Mouse (Mus musculus) intestine, embryonic 15.5 days (tissue): ENCODE results near the gene Sytl2. TPM values are rescaled to one million over a fixed set of nuclear protein-coding genes. Genes with fewer than 3 reads are reported as not detected.

Experiments
- ATAC-seq: fragments of 200-750 bp; cut with Nextera tagmentation; 2 replicates; pipeline ENCODE4 v1.8.0; 2017; ENCODE audit warnings: moderate TSS enrichment, moderate library complexity
- H3K27ac ChIP-seq: fragments of 300-500 bp; sonication (generic); 2 replicates; pipeline ENCODE4 v1.5.1; 2015; ENCODE audit warnings: mild to moderate bottlenecking, inconsistent platforms
- H3K27me3 ChIP-seq: fragments of 300-500 bp; sonication (generic); replicated peaks from 2 replicates; pipeline ENCODE4 v1.6.1; 2015; ENCODE audit warnings: inconsistent platforms
- H3K36me3 ChIP-seq: fragments of 300-500 bp; sonication (generic); 2 replicates; pipeline ENCODE4 v1.6.1; 2015; ENCODE audit warnings: inconsistent platforms
- H3K4me1 ChIP-seq: fragments of 300-500 bp; sonication (generic); replicated peaks from 2 replicates; pipeline ENCODE4 v1.6.1; 2015; ENCODE audit warnings: inconsistent platforms
- H3K4me2 ChIP-seq: fragments of 300-500 bp; sonication (generic); replicated peaks from 2 replicates; pipeline ENCODE4 v1.6.1; 2015; ENCODE audit warnings: mild to moderate bottlenecking, inconsistent platforms
- H3K4me3 ChIP-seq: fragments of 300-500 bp; sonication (generic); replicated peaks from 2 replicates; pipeline ENCODE4 v1.5.1; 2015; ENCODE audit warnings: inconsistent platforms
- H3K9ac ChIP-seq: fragments of 300-500 bp; sonication (generic); 2 replicates; pipeline ENCODE4 v1.6.1; 2015; ENCODE audit warnings: inconsistent platforms
- H3K9me3 ChIP-seq: fragments of 300-500 bp; sonication (generic); 2 replicates; pipeline ENCODE4 v1.6.1; 2016; ENCODE audit warnings: inconsistent platforms
- WGBS: fragments of 180-500 bp; shearing (Covaris S2); methylation state at CpG from one replicate; pipeline ENCODE4 v1.1.7; 2015; 5-methylcytosine and 5-hydroxymethylcytosine counted together
- polyA plus RNA-seq: library from polyadenylated mRNA; unstranded; fragments of >200 nt; fragmentation: Nextera tagmentation; extraction: Ambion mirVana; gene quantifications from 2 replicates; pipeline ENCODE4 v1.2.1, GENCODE M21; 2015

Sytl2 gene
- polyA plus RNA-seq, 1 experiment from 2014 or later = 9.4 TPM

- no peak for ATAC-seq
- H3K36me3 ChIP-seq = no peaks in the 10 kb centered on the region
- no peak overlapping the region for H3K4me2 ChIP-seq
- H3K4me3 ChIP-seq = no peak overlapping the region
- no peak overlapping the region for H3K9ac ChIP-seq
- H3K4me1 ChIP-seq = no peaks in the 10 kb centered on the region
- no peak overlapping the region for H3K27ac ChIP-seq
- WGBS = 89% methylated on average over 1 of the region's 1 CpGs
- H3K9me3 ChIP-seq = no peaks in the 10 kb centered on the region
- H3K27me3 ChIP-seq = no peaks in the 10 kb centered on the region
Observed at GRCm38 (mm10) chr7:90319446-90319845, 17.4 kb downstream of the Sytl2 start.

GRCm38 (mm10) chr7:90320124-90320523, 18.1 kb downstream of the Sytl2 start:
- no peak for ATAC-seq
- 64% methylated on average over 5 of the region's 5 CpGs for WGBS
- no peaks in the 10 kb centered on the region for H3K36me3 ChIP-seq
- H3K27me3 ChIP-seq = no peaks in the 10 kb centered on the region
- no peaks in the 10 kb centered on the region for H3K4me1 ChIP-seq
- H3K4me2 ChIP-seq = no peak overlapping the region
- H3K4me3 ChIP-seq = no peak overlapping the region
- no peak overlapping the region for H3K9ac ChIP-seq
- no peak overlapping the region for H3K27ac ChIP-seq
- H3K9me3 ChIP-seq = no peaks in the 10 kb centered on the region

GRCm38 (mm10) chr7:90325166-90325565, 23.1 kb downstream of the Sytl2 start:
- H3K4me2 ChIP-seq = no peak overlapping the region
- H3K4me1 ChIP-seq = no peaks in the 10 kb centered on the region
- H3K27ac ChIP-seq = no peak overlapping the region
- no peaks in the 10 kb centered on the region for H3K27me3 ChIP-seq
- H3K36me3 ChIP-seq = no peaks in the 10 kb centered on the region
- no peak for ATAC-seq
- H3K9me3 ChIP-seq = no peaks in the 10 kb centered on the region
- no peak overlapping the region for H3K9ac ChIP-seq
- no peak overlapping the region for H3K4me3 ChIP-seq
- WGBS = 92% methylated on average over 4 of the region's 4 CpGs

- Histone ChIP-seq H3K9me3 (no peaks in the 10 kb centered on the region), H3K4me1 (no peaks in the 10 kb centered on the region), H3K4me2 (no peak overlapping the region), H3K36me3 (no peaks in the 10 kb centered on the region), H3K9ac (no peak overlapping the region), H3K27ac (no peak overlapping the region), H3K27me3 (no peaks in the 10 kb centered on the region), H3K4me3 (no peak overlapping the region)
- 70% methylated on average over 1 of the region's 1 CpGs for WGBS
- ATAC-seq = no peak
Observed at GRCm38 (mm10) chr7:90330200-90330599, 28.1 kb downstream of the Sytl2 start.

GRCm38 (mm10) chr7:90332483-90333065, 30.5 kb downstream of the Sytl2 start:
- Histone ChIP-seq H3K4me3 (no peak overlapping the region), H3K9me3 (no peaks in the 10 kb centered on the region), H3K36me3 (no peaks in the 10 kb centered on the region), H3K4me2 (no peak overlapping the region), H3K27ac (no peak overlapping the region), H3K27me3 (no peaks in the 10 kb centered on the region), H3K4me1 (no peaks in the 10 kb centered on the region), H3K9ac (no peak overlapping the region)
- ATAC-seq = no peak
- WGBS = 90% methylated on average over 3 of the region's 3 CpGs

GRCm38 (mm10) chr7:90334362-90334761, 32.3 kb downstream of the Sytl2 start:
- H3K27me3 ChIP-seq = no peaks in the 10 kb centered on the region
- no peak overlapping the region for H3K9ac ChIP-seq
- WGBS = 84% methylated on average over 6 of the region's 6 CpGs
- H3K4me2 ChIP-seq = no peak overlapping the region
- no peaks in the 10 kb centered on the region for H3K9me3 ChIP-seq
- no peak for ATAC-seq
- H3K4me3 ChIP-seq = no peak overlapping the region
- H3K4me1 ChIP-seq = no peaks in the 10 kb centered on the region
- H3K27ac ChIP-seq = no peak overlapping the region
- no peaks in the 10 kb centered on the region for H3K36me3 ChIP-seq

GRCm38 (mm10) chr7:90334831-90335230, 32.8 kb downstream of the Sytl2 start:
- no peak overlapping the region for H3K27ac ChIP-seq
- H3K4me2 ChIP-seq = no peak overlapping the region
- H3K36me3 ChIP-seq = no peaks in the 10 kb centered on the region
- WGBS = 77% methylated on average over 3 of the region's 3 CpGs
- no peak overlapping the region for H3K9ac ChIP-seq
- no peaks in the 10 kb centered on the region for H3K9me3 ChIP-seq
- no peaks in the 10 kb centered on the region for H3K4me1 ChIP-seq
- ATAC-seq = no peak
- H3K4me3 ChIP-seq = no peak overlapping the region
- no peaks in the 10 kb centered on the region for H3K27me3 ChIP-seq

GRCm38 (mm10) chr7:90335755-90336194, 33.7 kb downstream of the Sytl2 start:
- no peaks in the 10 kb centered on the region for H3K4me1 ChIP-seq
- no peak for ATAC-seq
- no peak overlapping the region for H3K4me2 ChIP-seq
- no peaks in the 10 kb centered on the region for H3K9me3 ChIP-seq
- no peak overlapping the region for H3K27ac ChIP-seq
- no peak overlapping the region for H3K9ac ChIP-seq
- H3K4me3 ChIP-seq = no peak overlapping the region
- 31% methylated on average over 3 of the region's 3 CpGs for WGBS
- no peaks in the 10 kb centered on the region for H3K27me3 ChIP-seq
- H3K36me3 ChIP-seq = no peaks in the 10 kb centered on the region

- no peaks in the 10 kb centered on the region for H3K4me1 ChIP-seq
- H3K27me3 ChIP-seq = no peaks in the 10 kb centered on the region
- ATAC-seq = no peak
- H3K9me3 ChIP-seq = no peaks in the 10 kb centered on the region
- H3K27ac ChIP-seq = no peak overlapping the region
- H3K9ac ChIP-seq = no peak overlapping the region
- no peaks in the 10 kb centered on the region for H3K36me3 ChIP-seq
- H3K4me3 ChIP-seq = no peak overlapping the region
- 65% methylated on average over 12 of the region's 12 CpGs for WGBS
- no peak overlapping the region for H3K4me2 ChIP-seq
Observed at GRCm38 (mm10) chr7:90341212-90341957, 39.3 kb downstream of the Sytl2 start.

GRCm38 (mm10) chr7:90344903-90345302, 42.9 kb downstream of the Sytl2 start:
- H3K9ac ChIP-seq = no peak overlapping the region
- ATAC-seq = no peak
- H3K4me2 ChIP-seq = no peak overlapping the region
- no peak overlapping the region for H3K27ac ChIP-seq
- no peaks in the 10 kb centered on the region for H3K27me3 ChIP-seq
- 78% methylated on average over 3 of the region's 3 CpGs for WGBS
- no peaks in the 10 kb centered on the region for H3K4me1 ChIP-seq
- no peak overlapping the region for H3K4me3 ChIP-seq
- no peaks in the 10 kb centered on the region for H3K9me3 ChIP-seq
- H3K36me3 ChIP-seq = no peaks in the 10 kb centered on the region

- Histone ChIP-seq H3K27me3 (no peaks in the 10 kb centered on the region), H3K4me1 (no peaks in the 10 kb centered on the region), H3K36me3 (no peaks in the 10 kb centered on the region), H3K9me3 (no peaks in the 10 kb centered on the region), H3K9ac (no peak overlapping the region), H3K4me2 (no peak overlapping the region), H3K27ac (no peak overlapping the region), H3K4me3 (no peak overlapping the region)
- WGBS = 77% methylated on average over 5 of the region's 5 CpGs
- ATAC-seq = no peak
Observed at GRCm38 (mm10) chr7:90347779-90348437, 45.9 kb downstream of the Sytl2 start.

GRCm38 (mm10) chr7:90349014-90349413, 47.0 kb downstream of the Sytl2 start:
- Histone ChIP-seq H3K27me3 (no peaks in the 10 kb centered on the region), H3K27ac (no peak overlapping the region), H3K9ac (no peak overlapping the region), H3K9me3 (no peaks in the 10 kb centered on the region), H3K4me1 (no peaks in the 10 kb centered on the region), H3K4me2 (no peak overlapping the region), H3K36me3 (no peaks in the 10 kb centered on the region), H3K4me3 (no peak overlapping the region)
- ATAC-seq = no peak
- WGBS = 49% methylated on average over 5 of the region's 5 CpGs
